Mouse (Mus musculus): ENCODE results near the gene Atrn. TPM values are rescaled to one million over a fixed set of nuclear protein-coding genes. Genes with fewer than 3 reads are reported as not detected.

The Atrn gene
- polyA plus RNA-seq, 1 experiment, result 14.9 TPM

- TF ChIP-seq CTCF (conservative IDR thresholded peaks at IDR 0.05; ENCODE audit: insufficient read depth, insufficient read length, low read depth, low read length) (no peak), POLR2A (IDR thresholded peaks at IDR 0.05; ENCODE audit: low read depth, low read length) (no peak)
- DNase-seq, result no peak
- Histone ChIP-seq H3K36me3 (ENCODE audit: control insufficient read depth, insufficient read depth, low read length) (peaks cover 2% of the 10 kb centered on the region; the same call in 1 of the 2 replicates), H3K27ac (ENCODE audit: insufficient read depth, low read depth, low read length) (no peak overlapping the region), H3K4me3 (ENCODE audit: insufficient read depth, low read depth, low read length) (no peak overlapping the region), H3K27me3 (replicated peaks; ENCODE audit: control insufficient read depth, insufficient read depth, low read length) (no peaks in the 10 kb centered on the region), H3K4me1 (ENCODE audit: control insufficient read depth, insufficient read depth, low read length) (no peaks in the 10 kb centered on the region)
Measured at GRCm38 (mm10) chr2:130977589-130977988, 71.3 kb downstream of the Atrn start.

GRCm38 (mm10) chr2:130978058-130978847, 72.0 kb downstream of the Atrn start:
- TF ChIP-seq CTCF (conservative IDR thresholded peaks at IDR 0.05; ENCODE audit: insufficient read depth, insufficient read length, low read depth, low read length) (no peak), POLR2A (IDR thresholded peaks at IDR 0.05; ENCODE audit: low read depth, low read length) (no peak)
- Histone ChIP-seq H3K36me3 (ENCODE audit: control insufficient read depth, insufficient read depth, low read length) (peaks cover 6% of the 10 kb centered on the region; the same call in 1 of the 2 replicates), H3K4me1 (ENCODE audit: control insufficient read depth, insufficient read depth, low read length) (no peaks in the 10 kb centered on the region), H3K27me3 (replicated peaks; ENCODE audit: control insufficient read depth, insufficient read depth, low read length) (no peaks in the 10 kb centered on the region), H3K27ac (ENCODE audit: insufficient read depth, low read depth, low read length) (no peak overlapping the region), H3K4me3 (ENCODE audit: insufficient read depth, low read depth, low read length) (no peak overlapping the region)
- no peak for DNase-seq
- 87% methylated on average over 10 of the region's 10 CpGs for WGBS

- H3K27me3 ChIP-seq (replicated peaks; ENCODE audit: control insufficient read depth, insufficient read depth, low read length), result no peaks in the 10 kb centered on the region
- H3K36me3 ChIP-seq (ENCODE audit: control insufficient read depth, insufficient read depth, low read length), result peaks cover 6% of the 10 kb centered on the region; the same call in 1 of the 2 replicates
- DNase-seq, result no peak
- no peak overlapping the region for H3K27ac ChIP-seq (ENCODE audit: insufficient read depth, low read depth, low read length)
- no peak overlapping the region for H3K4me3 ChIP-seq (ENCODE audit: insufficient read depth, low read depth, low read length)
- H3K4me1 ChIP-seq (ENCODE audit: control insufficient read depth, insufficient read depth, low read length), result no peaks in the 10 kb centered on the region
- TF ChIP-seq POLR2A (IDR thresholded peaks at IDR 0.05; ENCODE audit: low read depth, low read length) (no peak), CTCF (conservative IDR thresholded peaks at IDR 0.05; ENCODE audit: insufficient read depth, insufficient read length, low read depth, low read length) (no peak)
Measured at GRCm38 (mm10) chr2:130979138-130979537, 72.8 kb downstream of the Atrn start.

- Histone ChIP-seq H3K27me3 (replicated peaks; ENCODE audit: control insufficient read depth, insufficient read depth, low read length) (no peaks in the 10 kb centered on the region), H3K4me1 (ENCODE audit: control insufficient read depth, insufficient read depth, low read length) (no peaks in the 10 kb centered on the region), H3K36me3 (ENCODE audit: control insufficient read depth, insufficient read depth, low read length) (peaks cover 1% of the 10 kb centered on the region), H3K4me3 (ENCODE audit: insufficient read depth, low read depth, low read length) (no peak overlapping the region), H3K27ac (ENCODE audit: insufficient read depth, low read depth, low read length) (no peak overlapping the region)
- no peak for DNase-seq
- TF ChIP-seq CTCF (conservative IDR thresholded peaks at IDR 0.05; ENCODE audit: insufficient read depth, insufficient read length, low read depth, low read length), result no peak
- no peak for TF ChIP-seq POLR2A (IDR thresholded peaks at IDR 0.05; ENCODE audit: low read depth, low read length)
- 95% methylated on average over 2 of the region's 2 CpGs for WGBS
Measured at GRCm38 (mm10) chr2:130992818-130993217, 86.5 kb downstream of the Atrn start.

GRCm38 (mm10) chr2:131009123-131009522, 102.8 kb downstream of the Atrn start:
- 89% methylated on average over 2 of the region's 2 CpGs for WGBS
- no peak overlapping the region for H3K4me3 ChIP-seq (ENCODE audit: insufficient read depth, low read depth, low read length)
- no peaks in the 10 kb centered on the region for H3K27me3 ChIP-seq (replicated peaks; ENCODE audit: control insufficient read depth, insufficient read depth, low read length)
- no peaks in the 10 kb centered on the region for H3K4me1 ChIP-seq (ENCODE audit: control insufficient read depth, insufficient read depth, low read length)
- H3K36me3 ChIP-seq (ENCODE audit: control insufficient read depth, insufficient read depth, low read length), result peaks cover 7% of the 10 kb centered on the region
- TF ChIP-seq POLR2A (IDR thresholded peaks at IDR 0.05; ENCODE audit: low read depth, low read length) (no peak), CTCF (conservative IDR thresholded peaks at IDR 0.05; ENCODE audit: insufficient read depth, insufficient read length, low read depth, low read length) (no peak)
- no peak overlapping the region for H3K27ac ChIP-seq (ENCODE audit: insufficient read depth, low read depth, low read length)
- no peak for DNase-seq

GRCm38 (mm10) chr2:131010566-131010965, 104.3 kb downstream of the Atrn start:
- no peak for DNase-seq
- no peak overlapping the region for H3K27ac ChIP-seq (ENCODE audit: insufficient read depth, low read depth, low read length)
- H3K4me1 ChIP-seq (ENCODE audit: control insufficient read depth, insufficient read depth, low read length), result no peaks in the 10 kb centered on the region
- TF ChIP-seq CTCF (conservative IDR thresholded peaks at IDR 0.05; ENCODE audit: insufficient read depth, insufficient read length, low read depth, low read length), result no peak
- no peak for TF ChIP-seq POLR2A (IDR thresholded peaks at IDR 0.05; ENCODE audit: low read depth, low read length)
- 77% methylated on average over 1 of the region's 1 CpGs for WGBS
- no peak overlapping the region for H3K4me3 ChIP-seq (ENCODE audit: insufficient read depth, low read depth, low read length)
- H3K36me3 ChIP-seq (ENCODE audit: control insufficient read depth, insufficient read depth, low read length), result peaks cover 8% of the 10 kb centered on the region
- H3K27me3 ChIP-seq (replicated peaks; ENCODE audit: control insufficient read depth, insufficient read depth, low read length), result no peaks in the 10 kb centered on the region

- no peak for DNase-seq
- 89% methylated on average over 2 of the region's 2 CpGs for whole genome bisulfite sequencing
- peaks cover 3% of the 10 kb centered on the region; the same call in 1 of the 2 replicates for H3K36me3 ChIP-seq (ENCODE audit: control insufficient read depth, insufficient read depth, low read length)
- H3K4me1 ChIP-seq (ENCODE audit: control insufficient read depth, insufficient read depth, low read length), result no peaks in the 10 kb centered on the region
- no peak overlapping the region for H3K4me3 ChIP-seq (ENCODE audit: insufficient read depth, low read depth, low read length)
- H3K27ac ChIP-seq (ENCODE audit: insufficient read depth, low read depth, low read length), result no peak overlapping the region
- no peak for TF ChIP-seq POLR2A (IDR thresholded peaks at IDR 0.05; ENCODE audit: low read depth, low read length)
- no peak for TF ChIP-seq CTCF (conservative IDR thresholded peaks at IDR 0.05; ENCODE audit: insufficient read depth, insufficient read length, low read depth, low read length)
- no peaks in the 10 kb centered on the region for H3K27me3 ChIP-seq (replicated peaks; ENCODE audit: control insufficient read depth, insufficient read depth, low read length)
Measured at GRCm38 (mm10) chr2:131025230-131025629, 118.9 kb downstream of the Atrn start.
